Mouse (Mus musculus): Measurements from ENCODE around the gene Rpusd4. TPM values are rescaled to one million over a fixed set of nuclear protein-coding genes. Genes with fewer than 3 reads are reported as not detected.

The Rpusd4 gene
- polyA plus RNA-seq, 1 experiment from 2014 or later: 33.5 TPM

DNA sequence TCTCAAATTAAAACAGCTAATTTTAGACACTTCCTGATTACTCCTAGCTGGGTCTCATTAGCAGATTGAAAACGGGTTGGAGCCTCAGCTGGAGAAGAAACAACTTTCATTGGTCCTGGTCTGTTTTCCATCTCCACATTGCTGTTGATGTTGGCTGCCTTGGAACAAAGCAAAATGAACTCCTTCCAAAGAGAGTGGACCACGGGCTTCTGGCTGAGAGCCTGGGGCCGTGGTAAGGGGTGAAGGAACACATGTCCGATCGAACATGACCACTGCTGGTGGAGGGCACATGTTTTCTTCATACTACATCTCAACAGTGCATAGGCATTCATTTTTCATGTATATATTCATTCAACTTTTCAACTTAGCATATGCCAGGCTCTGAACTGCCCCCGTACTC is 42.7 kb downstream of the Rpusd4 start:
- H3K4me1 ChIP-seq (ENCODE audit: insufficient read depth, low read length): no peaks in the 10 kb centered on the region
- 71% methylated on average over 6 of the region's 6 CpGs for WGBS
- no peak overlapping the region for H3K4me2 ChIP-seq (replicated peaks; ENCODE audit: low read depth, low read length)
- no peak overlapping the region for H3K27ac ChIP-seq (ENCODE audit: low read length)
- no peak overlapping the region for H3K9ac ChIP-seq (replicated peaks; ENCODE audit: low read length)
- no peaks in the 10 kb centered on the region for H3K9me3 ChIP-seq (ENCODE audit: low read length)
- ATAC-seq (ENCODE audit: low FRiP score, low TSS enrichment): no peak
- H3K36me3 ChIP-seq (ENCODE audit: insufficient read depth, low read length): no peaks in the 10 kb centered on the region
- H3K27me3 ChIP-seq (ENCODE audit: insufficient read depth, low read length): no peaks in the 10 kb centered on the region
- H3K4me3 ChIP-seq (ENCODE audit: low read length): no peak overlapping the region

DNA sequence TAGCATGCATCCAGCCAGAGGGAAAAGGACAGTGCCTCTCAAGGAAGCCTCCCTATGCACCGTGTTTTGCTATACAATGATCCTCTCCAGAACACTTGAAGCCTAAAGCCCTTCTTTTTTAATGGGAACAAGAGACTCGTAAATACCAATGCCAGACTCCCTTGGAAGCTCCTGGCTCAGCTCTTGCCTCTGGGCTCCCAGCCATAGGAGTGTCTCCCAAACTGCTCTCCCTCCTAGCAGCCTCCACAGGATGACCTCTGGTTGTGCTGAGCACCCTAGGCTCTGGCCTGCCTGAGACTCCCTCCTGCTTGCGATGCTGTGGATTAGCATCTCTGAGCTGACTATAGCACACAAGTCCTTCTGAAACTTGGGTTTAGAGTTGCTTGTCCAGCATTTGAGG is 44.9 kb downstream of the Rpusd4 start:
- H3K27me3 ChIP-seq (ENCODE audit: insufficient read depth, low read length): no peaks in the 10 kb centered on the region
- H3K4me3 ChIP-seq (ENCODE audit: low read length): no peak overlapping the region
- peaks cover 10% of the 10 kb centered on the region for H3K4me1 ChIP-seq (ENCODE audit: insufficient read depth, low read length)
- no peak overlapping the region for H3K9ac ChIP-seq (replicated peaks; ENCODE audit: low read length)
- H3K36me3 ChIP-seq (ENCODE audit: insufficient read depth, low read length): no peaks in the 10 kb centered on the region
- H3K9me3 ChIP-seq (ENCODE audit: low read length): no peaks in the 10 kb centered on the region
- ATAC-seq (ENCODE audit: low FRiP score, low TSS enrichment): no peak
- H3K27ac ChIP-seq (ENCODE audit: low read length): no peak overlapping the region
- H3K4me2 ChIP-seq (replicated peaks; ENCODE audit: low read depth, low read length): no peak overlapping the region
- WGBS: 55% methylated on average over 3 of the region's 3 CpGs

DNA sequence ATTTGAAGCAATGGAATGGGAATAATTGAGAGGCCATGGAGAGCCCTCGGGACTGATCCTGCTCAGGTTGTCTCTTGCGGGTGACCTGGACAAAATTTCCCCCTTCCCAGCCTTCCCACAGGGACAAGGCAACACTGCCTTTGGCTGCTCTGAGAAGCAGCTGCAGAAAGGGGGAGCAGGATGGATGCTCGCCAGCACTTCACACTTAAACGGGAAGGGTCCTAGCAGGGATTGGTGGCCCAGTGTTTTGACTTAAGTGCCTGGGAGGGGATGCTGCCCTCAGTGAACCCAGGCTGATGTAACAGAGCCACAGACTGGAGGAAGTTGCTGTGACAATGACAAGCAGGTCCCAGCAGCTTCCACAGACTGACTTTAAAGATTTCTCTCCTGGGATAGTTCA is 45.9 kb downstream of the Rpusd4 start:
- Histone ChIP-seq H3K9ac (replicated peaks; ENCODE audit: low read length) (no peak overlapping the region), H3K4me3 (ENCODE audit: low read length) (no peak overlapping the region), H3K27me3 (ENCODE audit: insufficient read depth, low read length) (no peaks in the 10 kb centered on the region), H3K36me3 (ENCODE audit: insufficient read depth, low read length) (no peaks in the 10 kb centered on the region), H3K4me2 (replicated peaks; ENCODE audit: low read depth, low read length) (no peak overlapping the region), H3K27ac (ENCODE audit: low read length) (no peak overlapping the region), H3K4me1 (ENCODE audit: insufficient read depth, low read length) (peaks cover 21% of the 10 kb centered on the region), H3K9me3 (ENCODE audit: low read length) (no peaks in the 10 kb centered on the region)
- 37% methylated on average over 4 of the region's 4 CpGs for WGBS
- no peak for ATAC-seq (ENCODE audit: low FRiP score, low TSS enrichment)

DNA sequence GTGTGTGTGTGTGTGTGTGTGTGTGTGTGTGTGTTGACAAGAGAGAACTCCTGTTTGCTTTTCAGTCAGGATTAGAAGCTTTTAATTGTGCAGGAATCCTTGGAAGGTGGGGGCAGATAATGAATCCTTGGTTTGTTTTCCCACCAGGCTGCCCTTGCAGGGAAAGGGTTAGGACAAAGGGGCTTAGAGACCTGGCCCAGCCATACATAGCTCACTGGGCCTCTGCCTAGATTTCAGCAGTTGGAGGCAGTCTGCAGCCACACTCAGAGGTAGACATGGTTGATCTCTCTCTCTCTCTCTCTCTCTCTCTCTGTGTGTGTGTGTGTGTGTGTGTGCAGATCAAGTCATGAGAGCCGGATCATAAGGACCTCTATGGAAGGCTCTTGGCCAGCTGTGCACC is 46.6 kb downstream of the Rpusd4 start:
- H3K4me1 ChIP-seq (ENCODE audit: insufficient read depth, low read length): peaks cover 26% of the 10 kb centered on the region
- H3K27ac ChIP-seq (ENCODE audit: low read length): no peak overlapping the region
- WGBS: 61% methylated on average over 1 of the region's 1 CpGs
- H3K9me3 ChIP-seq (ENCODE audit: low read length): no peaks in the 10 kb centered on the region
- H3K9ac ChIP-seq (replicated peaks; ENCODE audit: low read length): no peak overlapping the region
- H3K4me3 ChIP-seq (ENCODE audit: low read length): no peak overlapping the region
- H3K36me3 ChIP-seq (ENCODE audit: insufficient read depth, low read length): no peaks in the 10 kb centered on the region
- no peaks in the 10 kb centered on the region for H3K27me3 ChIP-seq (ENCODE audit: insufficient read depth, low read length)
- no peak for ATAC-seq (ENCODE audit: low FRiP score, low TSS enrichment)
- H3K4me2 ChIP-seq (replicated peaks; ENCODE audit: low read depth, low read length): no peak overlapping the region

DNA sequence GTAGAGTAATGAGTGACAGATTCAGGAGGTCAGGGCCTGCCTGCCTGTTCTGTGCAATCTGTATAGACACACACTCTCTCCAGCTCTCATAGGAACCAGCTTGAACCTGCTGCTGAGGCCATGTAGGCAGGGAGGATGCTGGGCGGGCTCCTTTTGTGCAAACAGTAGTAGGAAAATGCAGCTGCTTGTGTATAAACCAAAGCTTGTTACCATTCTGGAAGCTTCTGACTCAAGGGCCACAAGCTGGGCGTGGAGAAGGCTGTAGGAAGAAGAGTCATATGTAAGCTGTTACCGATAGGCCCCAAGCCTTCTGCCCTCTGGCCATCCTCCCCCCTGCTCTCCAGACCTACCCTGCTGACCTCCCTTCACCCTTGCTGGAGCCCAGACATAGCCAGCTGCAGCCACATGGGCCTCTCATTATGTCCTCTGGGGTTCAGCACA is 49.1 kb downstream of the Rpusd4 start:
- no peak overlapping the region for H3K4me2 ChIP-seq (replicated peaks; ENCODE audit: low read depth, low read length)
- H3K27ac ChIP-seq (ENCODE audit: low read length): peak overlapping the region; percentile 25; the same call in 1 of the 2 replicates
- 45% methylated on average over 3 of the region's 3 CpGs for WGBS
- no peaks in the 10 kb centered on the region for H3K36me3 ChIP-seq (ENCODE audit: insufficient read depth, low read length)
- H3K4me1 ChIP-seq (ENCODE audit: insufficient read depth, low read length): peaks cover 26% of the 10 kb centered on the region
- 0 out of 2 replicates have a peak, but pooled peaks have one; percentile 24 for ATAC-seq (ENCODE audit: low FRiP score, low TSS enrichment)
- no peak overlapping the region for H3K9ac ChIP-seq (replicated peaks; ENCODE audit: low read length)
- H3K9me3 ChIP-seq (ENCODE audit: low read length): no peaks in the 10 kb centered on the region
- H3K27me3 ChIP-seq (ENCODE audit: insufficient read depth, low read length): peaks cover 2% of the 10 kb centered on the region; the same call in 1 of the 2 replicates
- H3K4me3 ChIP-seq (ENCODE audit: low read length): no peak overlapping the region

DNA sequence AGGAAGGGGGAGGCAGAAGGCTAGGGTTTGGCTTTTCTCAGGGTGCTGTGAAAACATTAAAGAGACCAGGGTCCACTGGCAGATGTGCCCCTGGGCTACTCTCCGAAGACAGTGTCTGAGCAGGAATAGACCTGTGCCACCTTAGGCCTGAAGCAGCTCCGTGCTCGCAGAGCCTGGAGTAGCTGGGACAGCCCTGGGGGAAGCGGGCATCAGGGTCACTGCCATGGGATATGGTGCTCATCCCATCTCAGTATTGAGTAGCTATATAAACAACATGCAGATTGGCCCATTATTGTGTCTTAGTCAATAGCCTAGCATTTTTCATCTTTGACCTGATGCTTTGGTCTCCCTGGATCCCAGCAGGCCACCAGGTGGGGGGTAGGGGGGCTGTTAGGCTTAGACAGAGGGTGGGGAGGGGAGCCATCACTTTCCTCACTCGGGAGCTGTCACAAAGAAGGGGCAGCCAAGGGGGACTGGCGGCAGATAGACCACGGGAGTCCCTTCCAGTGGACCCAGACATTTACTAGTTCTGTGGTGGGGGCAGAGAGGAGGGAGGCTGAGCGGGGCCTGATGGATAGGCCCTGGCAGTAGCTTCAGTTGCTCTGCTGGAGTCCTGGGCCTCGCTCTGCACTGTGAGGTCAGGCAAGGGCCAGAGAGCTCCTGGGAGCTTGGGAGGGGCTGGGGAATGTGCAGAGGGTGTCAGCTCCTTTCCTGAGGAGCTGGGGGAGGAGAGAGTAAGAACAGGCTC is 49.7 kb downstream of the Rpusd4 start:
- Histone ChIP-seq H3K36me3 (ENCODE audit: insufficient read depth, low read length) (no peaks in the 10 kb centered on the region), H3K9ac (replicated peaks; ENCODE audit: low read length) (no peak overlapping the region), H3K27me3 (ENCODE audit: insufficient read depth, low read length) (peaks cover 2% of the 10 kb centered on the region; the same call in 1 of the 2 replicates), H3K4me1 (ENCODE audit: insufficient read depth, low read length) (peaks cover 26% of the 10 kb centered on the region), H3K27ac (ENCODE audit: low read length) (peak overlapping the region; percentile 25; the same call in 1 of the 2 replicates), H3K9me3 (ENCODE audit: low read length) (no peaks in the 10 kb centered on the region), H3K4me2 (replicated peaks; ENCODE audit: low read depth, low read length) (no peak overlapping the region), H3K4me3 (ENCODE audit: low read length) (no peak overlapping the region)
- 0 out of 2 replicates have a peak, but pooled peaks have one; percentile 43 for ATAC-seq (ENCODE audit: low FRiP score, low TSS enrichment)
- 38% methylated on average over 9 of the region's 9 CpGs for WGBS

DNA sequence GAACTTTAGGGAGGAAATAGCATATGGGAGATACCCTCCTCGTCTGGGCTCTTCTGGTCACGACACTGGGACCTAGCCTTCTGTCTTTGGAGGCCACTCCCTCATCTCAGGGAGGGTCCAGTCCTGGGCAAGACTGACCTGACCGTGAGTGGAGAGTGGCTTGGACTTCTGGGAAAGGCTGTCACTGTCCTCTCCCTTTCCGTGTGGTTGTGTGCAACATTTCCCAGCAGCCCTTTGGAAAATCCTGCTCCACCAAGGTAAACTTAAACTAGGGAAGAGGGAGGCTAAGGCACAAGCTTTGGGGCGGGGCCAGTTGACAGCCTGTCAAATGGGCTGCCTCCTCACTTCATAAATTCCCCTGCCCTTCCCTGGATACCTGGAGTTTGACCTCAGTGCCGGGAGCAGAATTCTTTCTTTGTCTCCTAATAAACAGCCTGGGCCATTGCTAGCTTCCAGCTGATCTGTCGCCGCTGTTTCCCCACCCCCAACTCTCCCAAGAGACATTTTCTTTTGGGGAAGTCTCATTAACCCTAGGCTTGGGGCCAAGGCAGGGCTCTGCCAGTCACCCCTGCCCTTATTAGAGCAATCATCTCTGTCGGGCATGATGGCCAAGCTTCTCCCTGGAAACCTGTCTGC is 51.0 kb downstream of the Rpusd4 start:
- Histone ChIP-seq H3K9ac (replicated peaks; ENCODE audit: low read length) (no peak overlapping the region), H3K27me3 (ENCODE audit: insufficient read depth, low read length) (peaks cover 2% of the 10 kb centered on the region; the same call in 1 of the 2 replicates), H3K9me3 (ENCODE audit: low read length) (no peaks in the 10 kb centered on the region), H3K36me3 (ENCODE audit: insufficient read depth, low read length) (no peaks in the 10 kb centered on the region), H3K4me3 (ENCODE audit: low read length) (no peak overlapping the region), H3K27ac (ENCODE audit: low read length) (peak overlapping the region; percentile 74), H3K4me1 (ENCODE audit: insufficient read depth, low read length) (peaks cover 26% of the 10 kb centered on the region), H3K4me2 (replicated peaks; ENCODE audit: low read depth, low read length) (peak overlapping the region; percentile 11; the same call in 1 of the 2 replicates)
- 21% methylated on average over 9 of the region's 9 CpGs for WGBS
- peak; percentile 78 for ATAC-seq (ENCODE audit: low FRiP score, low TSS enrichment)

DNA sequence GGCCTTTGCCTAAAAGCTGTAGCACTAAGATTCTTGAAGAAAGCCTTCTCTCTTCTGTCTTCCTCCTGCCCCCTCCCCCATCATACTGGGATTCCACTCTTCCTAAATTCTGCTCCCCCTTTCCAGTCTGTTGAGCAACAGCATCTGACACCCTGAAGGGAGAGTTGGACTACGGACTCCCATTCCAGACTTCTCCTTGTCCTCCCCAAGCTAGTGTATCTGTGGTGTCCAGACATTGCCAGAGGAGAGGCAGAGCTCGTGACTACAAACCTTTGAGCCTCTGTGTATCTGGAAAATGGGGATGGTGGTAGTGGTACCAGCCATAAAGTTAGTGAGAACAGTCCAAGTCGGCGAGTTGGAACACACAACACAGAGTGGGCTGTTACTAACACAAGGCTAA is 52.6 kb downstream of the Rpusd4 start:
- peaks cover 36% of the 10 kb centered on the region for H3K4me1 ChIP-seq (ENCODE audit: insufficient read depth, low read length)
- no peak overlapping the region for H3K9ac ChIP-seq (replicated peaks; ENCODE audit: low read length)
- peaks cover 2% of the 10 kb centered on the region; the same call in 1 of the 2 replicates for H3K27me3 ChIP-seq (ENCODE audit: insufficient read depth, low read length)
- H3K4me2 ChIP-seq (replicated peaks; ENCODE audit: low read depth, low read length): no peak overlapping the region
- H3K9me3 ChIP-seq (ENCODE audit: low read length): no peaks in the 10 kb centered on the region
- 81% methylated on average over 4 of the region's 4 CpGs for WGBS
- H3K36me3 ChIP-seq (ENCODE audit: insufficient read depth, low read length): no peaks in the 10 kb centered on the region
- H3K4me3 ChIP-seq (ENCODE audit: low read length): no peak overlapping the region
- ATAC-seq (ENCODE audit: low FRiP score, low TSS enrichment): no peak
- no peak overlapping the region for H3K27ac ChIP-seq (ENCODE audit: low read length)

DNA sequence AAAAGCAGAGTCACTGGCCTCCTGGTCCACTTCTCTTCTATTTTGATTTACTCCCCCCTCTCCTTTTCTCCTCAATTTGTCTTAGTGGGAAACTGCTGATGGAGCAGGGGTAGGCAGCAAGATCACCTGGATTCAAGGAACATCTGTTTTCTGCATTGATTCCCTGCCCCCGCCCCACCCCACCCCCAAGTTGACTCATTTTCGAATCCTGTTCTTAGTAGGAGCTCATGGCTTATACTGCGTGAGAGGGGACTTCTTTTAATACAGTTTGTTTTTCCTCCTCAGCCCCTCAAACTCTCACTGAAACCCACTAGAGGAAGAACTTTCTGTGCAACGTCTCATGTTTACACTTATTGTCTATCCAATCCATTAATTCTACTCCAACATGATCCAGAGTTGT is 56.3 kb downstream of the Rpusd4 start:
- H3K9me3 ChIP-seq (ENCODE audit: low read length): no peaks in the 10 kb centered on the region
- ATAC-seq (ENCODE audit: low FRiP score, low TSS enrichment): no peak
- no peak overlapping the region for H3K27ac ChIP-seq (ENCODE audit: low read length)
- H3K4me2 ChIP-seq (replicated peaks; ENCODE audit: low read depth, low read length): no peak overlapping the region
- H3K4me1 ChIP-seq (ENCODE audit: insufficient read depth, low read length): peaks cover 20% of the 10 kb centered on the region
- peaks cover 2% of the 10 kb centered on the region; the same call in 1 of the 2 replicates for H3K27me3 ChIP-seq (ENCODE audit: insufficient read depth, low read length)
- 57% methylated on average over 4 of the region's 4 CpGs for WGBS
- H3K4me3 ChIP-seq (ENCODE audit: low read length): no peak overlapping the region
- H3K36me3 ChIP-seq (ENCODE audit: insufficient read depth, low read length): no peaks in the 10 kb centered on the region
- H3K9ac ChIP-seq (replicated peaks; ENCODE audit: low read length): no peak overlapping the region

DNA sequence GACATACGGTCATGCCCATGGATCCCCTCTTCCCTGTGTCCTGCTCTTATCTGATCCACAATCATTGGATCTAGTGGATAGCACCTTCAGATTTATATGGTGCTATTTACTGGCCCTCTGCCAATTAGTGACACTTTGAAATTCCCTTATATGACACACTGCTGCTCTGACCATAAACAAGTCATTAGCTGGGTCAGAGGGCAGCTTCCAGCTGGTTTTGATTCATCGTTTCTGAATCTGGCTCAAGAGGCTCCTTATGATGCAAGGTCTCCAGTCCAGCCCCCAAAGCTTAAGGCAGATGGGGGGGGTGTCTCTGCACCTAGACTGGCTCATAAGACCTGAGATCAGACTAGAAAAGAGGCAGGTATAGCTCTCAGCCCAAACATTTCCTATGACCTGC is 56.9 kb downstream of the Rpusd4 start:
- peak; percentile 50 for ATAC-seq (ENCODE audit: low FRiP score, low TSS enrichment)
- Histone ChIP-seq H3K27me3 (ENCODE audit: insufficient read depth, low read length) (peaks cover 2% of the 10 kb centered on the region; the same call in 1 of the 2 replicates), H3K9ac (replicated peaks; ENCODE audit: low read length) (no peak overlapping the region), H3K4me2 (replicated peaks; ENCODE audit: low read depth, low read length) (no peak overlapping the region), H3K9me3 (ENCODE audit: low read length) (no peaks in the 10 kb centered on the region), H3K27ac (ENCODE audit: low read length) (no peak overlapping the region), H3K36me3 (ENCODE audit: insufficient read depth, low read length) (no peaks in the 10 kb centered on the region), H3K4me3 (ENCODE audit: low read length) (no peak overlapping the region), H3K4me1 (ENCODE audit: insufficient read depth, low read length) (peaks cover 20% of the 10 kb centered on the region)
- 31% methylated on average over 2 of the region's 2 CpGs for WGBS

Data from kidney, embryonic 16.5 days (tissue).